Mouse (Mus musculus) G1E (cell line): ENCODE measurements at regions not wholly inside any gene's neighbourhood (a gene's known extent, or its start where the extent isn't known, plus 50 kb on each side); places are given as distances from the start of the nearest gene placed in this dataset.

Experiments used
- CTCF ChIP-seq: IDR thresholded peaks from 2 replicates; pipeline ENCODE4 v1.5.1; 2012; ENCODE audit warnings: low read depth, low read length, inconsistent platforms, mixed read lengths
- GATA1 ChIP-seq: IDR thresholded peaks from 2 replicates; pipeline ENCODE4 v1.6.1; 2012; ENCODE audit warnings: borderline replicate concordance, low read length, inconsistent platforms, mixed read lengths
- TAL1 ChIP-seq: conservative IDR thresholded peaks from 2 replicates; pipeline ENCODE4 v1.6.1; 2012; ENCODE audit warnings: low read depth, low read length, inconsistent platforms, mixed read lengths

DNA sequence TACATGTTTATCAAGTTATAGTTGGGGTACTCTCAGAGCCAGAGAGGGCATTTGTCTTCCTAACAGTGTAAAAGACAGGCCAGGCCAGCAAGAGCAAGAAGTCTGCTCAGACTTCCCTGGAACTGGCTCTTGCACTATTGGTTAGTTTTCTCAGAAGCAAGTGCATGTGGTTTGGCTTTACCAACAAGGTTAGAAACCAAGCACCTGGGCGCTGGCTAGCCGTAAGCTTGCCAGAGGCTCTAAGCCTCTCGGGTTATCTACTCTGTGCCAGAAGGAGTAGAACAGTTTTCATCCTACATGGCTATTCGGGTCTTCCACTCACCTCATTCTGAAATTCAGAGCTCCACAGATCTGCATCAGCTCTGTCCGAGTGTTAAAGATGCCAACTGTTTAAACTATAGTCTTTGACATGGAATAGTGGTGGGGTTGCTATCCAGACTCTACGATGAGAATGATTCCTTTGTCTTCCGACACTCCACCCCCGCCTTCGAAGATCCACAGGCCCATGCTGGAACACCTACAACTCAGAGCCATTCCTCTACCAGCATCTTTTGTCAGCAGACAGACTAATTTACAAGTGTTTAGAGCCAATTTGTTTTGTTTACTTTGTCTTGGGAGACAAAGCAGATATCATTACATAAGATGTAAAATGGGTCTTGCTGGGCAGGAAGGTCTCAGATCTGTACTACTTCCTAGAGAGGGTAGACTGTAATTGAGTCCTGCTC is 338.4 kb upstream of the Jarid2 start:
- TF ChIP-seq CTCF: no peak
- no peak for TF ChIP-seq GATA1
- no peak for TF ChIP-seq TAL1
